Mouse (Mus musculus) inflammation-experienced regulatory T-cells, adult 6 months (primary cell): ENCODE data around the gene Inafm2. TPM values are rescaled to one million over a fixed set of nuclear protein-coding genes. Genes with fewer than 3 reads are reported as not detected.

Experiments used
- ATAC-seq: one replicate; pipeline ENCODE4 v1.8.0; 2017
- polyA plus RNA-seq, 3 experiments: library from polyadenylated mRNA; unstranded; fragments of 100-300 nt; shearing (Covaris generic); gene quantifications; one replicate each; pipeline ENCODE4 v1.2.1; 2017

Inafm2 gene
- polyA plus RNA-seq, 3 experiments from 2014 or later = 28.1 to 40.7 (median 28.2) TPM

DNA sequence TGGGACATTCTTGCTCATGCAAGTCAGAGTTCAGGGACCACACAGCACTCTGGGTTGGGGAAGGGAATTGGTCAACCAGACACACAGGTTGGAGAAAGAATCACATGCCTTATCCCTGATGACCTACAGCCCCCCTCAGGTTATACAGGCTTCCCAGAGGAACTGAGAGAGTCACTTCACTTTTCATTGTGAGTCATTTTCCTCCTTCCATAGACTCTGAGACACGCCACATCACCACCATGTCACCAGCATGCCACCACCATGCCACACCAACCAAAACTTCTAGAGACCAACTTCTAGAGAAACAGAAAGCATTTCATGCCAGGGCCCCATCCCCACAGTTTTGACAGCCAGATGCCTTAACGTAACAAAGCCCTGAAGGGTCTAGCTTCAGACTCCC is 18.7 kb upstream of the Inafm2 start:
- no peak for ATAC-seq

GRCm38 (mm10) chr2:118727911-118728310 is 17.6 kb upstream of the Inafm2 start:
- no peak for ATAC-seq

- ATAC-seq = peak; percentile 81
Measured at GRCm38 (mm10) chr2:118728337-118728736, 17.2 kb upstream of the Inafm2 start, which contains the start of gene Plcb2. Gene Plcb2 (minus strand): TSS chr2:118728438.

GRCm38 (mm10) chr2:118729194-118729593 is 16.4 kb upstream of the Inafm2 start:
- ATAC-seq = no peak

DNA sequence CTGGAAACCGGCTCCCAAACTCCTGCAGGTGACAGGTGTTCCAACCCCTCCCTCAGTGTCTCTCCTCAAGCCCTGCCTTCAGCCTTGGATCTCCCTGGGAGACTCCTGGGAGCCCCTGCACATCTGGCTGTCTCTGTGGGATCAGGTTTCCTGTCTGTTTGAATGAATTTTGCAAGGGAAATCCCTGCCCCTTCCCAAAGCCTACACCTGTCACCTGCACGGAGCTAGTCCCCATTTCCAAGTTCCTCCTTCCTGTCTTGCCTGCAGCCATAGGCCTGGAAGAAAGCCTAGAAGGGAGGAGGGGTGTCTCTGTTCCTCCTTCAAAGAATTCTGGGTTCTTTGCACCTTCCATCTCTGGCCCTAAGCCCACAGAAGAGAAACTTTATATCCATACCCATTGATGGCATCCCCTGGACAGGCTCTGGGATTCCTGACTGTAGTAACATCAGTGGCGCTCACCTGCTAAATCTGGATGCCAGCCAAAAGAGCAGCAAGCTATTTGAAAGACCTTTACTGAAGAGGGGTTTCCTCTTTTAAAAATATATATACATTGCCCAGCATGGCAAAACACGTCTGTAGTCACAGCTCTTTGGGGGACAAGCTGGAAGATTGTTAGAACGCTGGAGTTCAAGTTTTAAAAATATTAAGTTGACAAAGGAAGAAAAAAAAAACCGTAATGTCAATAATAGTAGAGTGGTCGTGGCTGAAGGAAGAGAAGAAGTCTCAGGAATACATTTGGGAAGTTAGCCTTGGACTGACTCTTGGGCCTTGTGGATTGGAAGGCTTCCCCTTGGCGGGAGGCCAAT is 15.5 kb upstream of the Inafm2 start:
- ATAC-seq = no peak

DNA sequence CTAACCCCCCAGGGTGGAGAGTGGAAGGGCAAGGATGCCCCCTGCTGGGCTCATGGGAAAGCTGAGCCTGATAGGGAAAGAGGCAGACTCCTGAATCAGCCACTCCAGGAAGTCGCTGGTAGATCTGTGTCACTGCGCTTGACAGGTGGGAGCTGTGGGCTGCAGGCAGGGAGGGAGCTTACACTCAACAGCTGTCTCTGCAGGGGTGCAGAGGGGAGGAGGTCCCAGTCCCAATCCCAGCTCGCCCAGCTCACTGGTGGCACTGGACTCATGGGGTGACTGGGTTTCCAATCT is 15.0 kb upstream of the Inafm2 start:
- peak; percentile 23 for ATAC-seq

DNA sequence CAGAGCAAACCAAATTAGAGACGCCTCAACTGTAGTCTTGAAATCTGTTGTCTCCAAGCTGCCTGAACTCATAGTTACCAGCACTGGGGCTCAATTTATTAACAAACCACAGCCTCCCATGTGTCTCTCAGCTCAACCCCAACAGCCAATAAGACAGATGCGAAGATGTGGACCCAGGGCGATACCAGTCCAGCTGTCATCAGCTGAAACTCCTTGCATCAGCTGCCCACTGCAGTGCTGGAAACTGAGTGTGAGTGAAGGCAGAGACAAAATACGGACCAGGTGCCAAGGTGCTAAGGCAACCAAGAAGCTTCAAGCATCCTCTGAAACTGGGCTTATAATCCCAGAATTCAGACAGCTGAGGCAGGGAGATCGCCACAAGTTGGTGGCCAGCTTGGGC is 13.6 kb upstream of the Inafm2 start:
- no peak for ATAC-seq

DNA sequence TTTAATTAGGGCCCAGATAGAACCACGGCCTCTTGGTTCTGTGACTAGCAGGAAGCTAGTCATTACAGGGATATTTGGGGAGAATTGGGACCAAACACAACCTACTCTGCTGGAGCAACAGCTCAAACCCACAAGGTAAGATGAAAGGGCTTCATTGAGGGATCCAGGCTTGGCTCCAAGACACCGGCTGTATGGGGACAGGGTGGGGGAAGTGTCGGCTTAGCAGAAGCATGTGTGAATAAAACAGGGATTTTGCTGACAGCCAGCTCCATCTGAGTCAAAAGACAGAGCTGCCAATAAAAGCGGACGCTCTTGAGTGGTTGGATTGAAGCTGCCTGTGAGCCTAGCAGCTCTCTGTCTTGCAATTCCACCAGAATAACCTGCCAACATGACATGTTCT is 12.2 kb upstream of the Inafm2 start:
- ATAC-seq = no peak

- ATAC-seq = no peak
Measured at GRCm38 (mm10) chr2:118740341-118740740, 5.2 kb upstream of the Inafm2 start.

- no peak for ATAC-seq
Measured at GRCm38 (mm10) chr2:118741183-118741582, 4.4 kb upstream of the Inafm2 start.

- peak; percentile 47 for ATAC-seq
Measured at GRCm38 (mm10) chr2:118743261-118743943, 2.2 kb upstream of the Inafm2 start.

DNA sequence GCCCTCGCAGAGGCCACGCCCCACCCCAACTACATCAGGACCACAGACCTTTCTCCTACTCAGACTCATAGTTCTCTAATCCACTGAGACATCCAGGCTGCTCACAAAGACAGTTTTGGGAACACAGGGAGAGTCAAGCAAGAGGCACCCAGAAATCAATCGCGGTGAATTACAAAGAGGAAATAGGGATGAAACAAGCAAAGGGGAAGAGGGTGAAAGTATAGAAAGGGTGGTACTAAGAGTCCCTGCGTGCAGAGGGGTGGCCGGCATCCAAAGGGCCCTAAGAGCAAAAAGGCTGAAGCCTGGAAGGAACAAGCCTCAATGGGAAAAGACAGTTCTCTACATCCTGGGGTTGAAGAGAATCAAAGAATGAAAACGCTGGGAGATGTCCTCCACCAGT is 937 bp upstream of the Inafm2 start:
- no peak for ATAC-seq

GRCm38 (mm10) chr2:118745915-118746901 is 650 bp downstream of the Inafm2 start:
- ATAC-seq = peak; percentile 38

DNA sequence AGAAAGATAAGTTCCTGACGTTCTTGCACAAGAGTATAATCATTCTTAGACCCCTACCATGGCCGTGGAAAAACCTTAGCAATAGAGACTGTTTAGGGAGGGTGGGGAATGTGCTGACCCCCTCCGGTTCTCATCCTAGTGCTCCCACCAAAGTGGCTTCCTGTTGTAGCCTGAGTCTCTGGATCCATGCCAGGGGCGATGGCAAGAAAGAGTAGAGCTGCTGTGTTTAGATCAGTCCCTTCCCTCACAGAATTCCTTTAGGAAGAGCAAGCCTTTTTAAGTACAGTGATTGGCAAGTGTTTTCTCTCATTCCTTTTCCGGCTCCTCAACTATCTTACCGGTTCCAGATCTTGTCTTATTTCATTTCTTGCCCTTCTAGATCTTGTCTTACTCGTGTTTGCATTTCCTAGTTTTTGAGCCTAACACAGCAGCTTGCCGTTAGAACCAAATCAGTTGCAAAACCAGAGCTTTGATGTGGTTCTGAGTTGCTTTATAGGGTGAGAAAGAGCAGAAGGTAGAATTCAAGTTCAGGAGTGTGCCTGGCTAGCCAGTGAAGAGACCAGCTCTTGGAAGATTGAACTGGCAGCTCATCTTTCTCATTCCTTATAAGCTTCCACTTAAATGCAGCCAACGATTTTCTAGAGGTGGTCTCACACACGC is 1.9 kb downstream of the Inafm2 start:
- no peak for ATAC-seq

GRCm38 (mm10) chr2:118749341-118749884 is 3.9 kb downstream of the Inafm2 start:
- no peak for ATAC-seq

DNA sequence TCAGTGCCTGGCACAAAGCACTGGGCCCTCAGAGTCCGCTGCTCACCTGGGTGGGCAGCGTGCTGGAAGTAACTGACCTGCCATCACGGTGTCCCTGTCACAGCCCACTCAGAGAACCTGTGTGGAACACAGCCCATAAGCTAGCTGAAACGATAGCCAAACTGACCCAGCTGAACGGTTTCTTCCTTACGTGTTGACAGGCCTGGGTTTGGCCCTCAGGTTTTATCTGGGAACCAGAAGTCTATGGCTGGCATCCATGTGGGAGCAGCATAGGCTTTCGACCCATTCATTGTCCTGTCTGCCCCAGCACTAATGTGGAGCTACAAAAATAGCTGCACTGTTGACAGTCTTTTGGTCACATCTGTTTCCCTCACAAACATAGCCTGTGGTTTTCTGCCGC is 4.9 kb downstream of the Inafm2 start:
- no peak for ATAC-seq

- no peak for ATAC-seq
Measured at GRCm38 (mm10) chr2:118751896-118752791, 6.6 kb downstream of the Inafm2 start.

DNA sequence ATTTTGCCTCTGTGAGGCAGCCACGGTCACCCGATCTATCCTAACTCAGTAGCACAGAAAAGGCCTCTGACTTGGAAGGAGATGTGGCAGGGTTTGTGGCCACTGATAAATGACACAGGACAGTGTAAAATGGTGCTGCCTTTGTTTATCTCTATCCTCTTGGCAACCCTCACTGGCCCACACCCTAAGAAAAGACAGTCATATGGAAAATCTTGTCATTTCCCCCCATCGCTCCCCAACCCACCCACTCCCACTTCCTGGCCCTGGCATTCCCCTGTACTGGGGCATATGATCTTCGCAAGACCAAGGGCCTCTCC is 7.2 kb downstream of the Inafm2 start:
- no peak for ATAC-seq

DNA sequence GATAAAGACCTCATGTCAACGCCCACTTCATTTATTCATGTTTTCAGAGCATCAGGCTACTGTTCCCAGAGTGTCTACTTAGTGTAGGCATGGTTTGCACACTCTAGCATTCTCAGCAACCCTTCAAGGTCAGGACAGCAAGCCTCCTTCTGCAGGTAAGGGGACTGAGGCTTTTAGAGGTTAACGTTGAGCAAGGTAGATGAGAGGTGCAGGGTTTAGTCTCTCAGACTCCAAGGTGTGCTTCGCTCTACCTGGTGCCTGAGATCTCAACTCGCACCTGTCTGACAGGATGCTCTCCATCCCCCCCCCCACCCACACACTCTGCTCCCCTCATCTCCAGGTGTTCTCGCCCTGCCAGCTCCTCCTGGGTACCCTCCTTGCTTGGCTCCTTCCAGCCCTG is 8.6 kb downstream of the Inafm2 start:
- no peak for ATAC-seq

DNA sequence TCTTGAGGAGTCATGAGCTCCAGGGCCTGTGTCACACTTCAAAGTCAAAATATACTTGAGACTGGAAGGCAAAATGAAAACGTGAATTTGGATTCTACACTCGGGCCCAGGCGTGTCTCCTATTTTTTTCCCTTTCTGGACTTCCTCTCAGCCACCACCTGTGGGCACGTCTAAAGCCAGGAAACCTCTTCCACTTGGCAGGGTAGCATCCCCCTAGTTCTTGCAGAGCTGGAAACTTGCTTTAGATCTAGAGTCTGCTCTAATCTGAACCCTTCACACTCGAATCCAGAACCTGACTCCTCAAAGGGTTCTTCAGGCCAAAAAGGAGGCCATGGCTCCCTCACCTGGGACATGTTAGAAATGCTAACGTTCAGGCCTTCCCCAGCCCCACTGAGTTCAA is 9.8 kb downstream of the Inafm2 start:
- ATAC-seq = no peak

DNA sequence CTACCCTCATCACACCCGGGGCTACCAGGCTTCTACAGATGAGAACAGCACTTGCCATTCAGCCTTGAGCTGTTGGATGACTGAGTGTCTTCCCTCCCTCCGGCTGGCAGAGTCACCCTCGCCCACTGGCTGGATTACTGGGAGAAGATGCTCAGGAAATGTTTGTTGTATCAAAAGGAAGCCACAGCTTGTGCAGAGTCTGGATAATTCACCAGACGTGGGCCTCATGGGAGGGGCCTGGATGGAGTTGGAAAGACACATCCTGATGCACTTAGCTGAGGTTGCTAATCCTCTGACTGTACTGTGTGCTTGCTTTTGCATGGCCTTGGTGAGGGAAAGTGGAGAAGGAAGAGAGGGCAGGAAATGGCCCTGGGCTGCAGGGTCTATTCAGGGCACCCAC is 10.5 kb downstream of the Inafm2 start:
- ATAC-seq = no peak
